Mouse (Mus musculus): ENCODE results near the gene Pkm.

DNA sequence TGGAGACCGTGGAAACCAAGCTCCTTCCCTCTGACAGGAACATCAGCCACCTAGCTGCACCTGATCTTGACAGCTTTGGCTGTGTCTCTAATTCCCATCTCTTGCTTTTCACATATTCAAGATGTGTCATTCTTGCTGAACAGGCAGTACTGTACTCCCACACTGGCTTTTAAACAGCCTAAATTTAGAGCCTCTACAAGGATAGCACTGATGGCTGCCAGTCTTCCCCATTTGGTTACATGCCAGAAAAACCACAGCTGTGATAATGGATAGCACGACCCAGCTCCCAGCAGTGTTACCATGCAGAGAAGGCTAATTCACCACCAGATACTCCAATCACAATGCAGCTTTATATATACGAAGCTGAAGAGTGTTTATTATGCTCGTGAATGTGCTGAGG, 11.1 kb downstream of the Pkm start:
- TF ChIP-seq CTCF (IDR thresholded peaks at IDR 0.05; ENCODE audit: extremely low read depth, insufficient read depth, insufficient read length, insufficient replicate concordance): no peak
- TF ChIP-seq POLR2A (IDR thresholded peaks at IDR 0.05; ENCODE audit: low read depth, low read length): no peak
